Comparison of ENCODE assay signal across 1 mouse cellular context in the genomic region with DNA sequence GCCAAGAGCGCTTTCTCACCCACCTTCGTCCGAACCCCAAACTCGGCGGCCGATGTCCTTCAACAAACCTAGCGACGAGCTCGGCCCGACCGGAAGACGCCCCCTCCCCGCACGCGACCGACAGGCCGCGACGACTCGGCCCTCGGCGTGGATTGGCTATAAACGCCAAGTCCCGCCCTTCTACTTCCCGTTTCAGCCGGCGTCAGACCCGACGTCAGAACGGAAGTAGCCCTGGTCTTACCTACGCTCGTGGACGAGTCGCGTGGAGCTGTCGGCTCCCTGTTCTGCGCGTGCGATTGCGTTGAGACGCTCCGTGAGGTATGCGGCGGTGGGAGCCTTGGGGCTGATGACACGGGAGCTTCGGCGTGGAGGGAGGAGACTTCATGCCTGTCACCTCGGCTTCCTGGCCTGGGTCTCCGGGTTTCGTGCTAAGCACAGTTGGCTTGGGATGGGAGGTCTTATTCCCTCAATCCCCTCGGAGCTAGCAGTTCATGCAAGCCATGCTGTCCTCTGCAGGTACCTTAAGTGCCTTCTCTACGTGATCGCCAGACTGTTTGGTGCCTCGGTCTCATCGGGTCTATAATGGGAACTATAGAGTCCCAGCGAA.
TF ChIP-seq lines count a peak whose summit lies in the region.

A gene (minus strand): TSS at position 98 of the 607 bp plus-strand sequence.
A gene (plus strand): TSS at position 219 of the 607 bp plus-strand sequence.

TF ChIP-seq in MEL, 35 proteins besides CTCF, POLR2A, EP300 and RAD21 (continued from another document):
- TF ChIP-seq JUND (IDR thresholded peaks at IDR 0.05; ENCODE audit: low read depth, low read length) (no peak), MEF2A (IDR thresholded peaks at IDR 0.05; ENCODE audit: extremely low read depth, insufficient replicate concordance, low read depth, low read length, poor library complexity, severe bottlenecking) (0 out of 2 replicates have a peak, but pooled peaks have one; percentile 22), POLR2AphosphoS5 (IDR thresholded peaks at IDR 0.05; ENCODE audit: borderline replicate concordance, low read depth, low read length) (0 out of 2 replicates have a peak, but pooled peaks have one; percentile 49), ZMIZ1 (IDR thresholded peaks at IDR 0.05; ENCODE audit: low read depth, low read length) (peak; percentile 84), NELFE (IDR thresholded peaks at IDR 0.05; ENCODE audit: low read depth, low read length) (peak; percentile 99), SMC3 (IDR thresholded peaks at IDR 0.05; ENCODE audit: low read depth, low read length) (no peak), USF1 (IDR thresholded peaks at IDR 0.05; ENCODE audit: low read depth, low read length) (peak; percentile 41), CHD1 (IDR thresholded peaks at IDR 0.05; ENCODE audit: low read depth, low read length) (no peak), UBTF (IDR thresholded peaks at IDR 0.05; ENCODE audit: borderline replicate concordance, insufficient read depth, low read depth, low read length) (no peak; the same call in 1 of the 2 replicates), E2F4 (IDR thresholded peaks at IDR 0.05; ENCODE audit: borderline replicate concordance, low read depth, low read length) (no peak), ETS1 (IDR thresholded peaks at IDR 0.05; ENCODE audit: low read depth, low read length) (peak; percentile 29; the same call in 1 of the 2 replicates), NRF1 (IDR thresholded peaks at IDR 0.05; ENCODE audit: insufficient read depth, low read depth, low read length, poor library complexity, severe bottlenecking) (peak; percentile 56; the same call in 1 of the 2 replicates), USF2 (IDR thresholded peaks at IDR 0.05; ENCODE audit: borderline replicate concordance in 1 of 2, insufficient read depth in 1 of 2, low read depth in 1 of 2, low read length in 2 of 2) (no peak), ELF1 (IDR thresholded peaks at IDR 0.05; ENCODE audit: low read depth, low read length) (peak; percentile 93), MAZ (IDR thresholded peaks at IDR 0.05; ENCODE audit: low read depth, low read length) (peak; percentile 100), ZNF384 (IDR thresholded peaks at IDR 0.05; ENCODE audit: low read depth, low read length) (no peak), GATA1 (IDR thresholded peaks at IDR 0.05; ENCODE audit: low read depth, low read length) (no peak)
TF ChIP-seq in MEL: peak in this region for 20.
